Mouse (Mus musculus) lung, embryonic 14.5 days (tissue): ENCODE measurements around the gene Rapgef4. TPM values are rescaled to one million over a fixed set of nuclear protein-coding genes. Genes with fewer than 3 reads are reported as not detected.
A peak's percentile ranks its signal among the peaks of the same experiment; 100 is the strongest.

ENCODE experiments used
- ATAC-seq: fragments of 200-750 bp; cut with Nextera tagmentation; 2 replicates; pipeline ENCODE4 v1.8.0; 2017; ENCODE audit warnings: mild to moderate bottlenecking, moderate TSS enrichment, moderate library complexity; ENCODE audit not compliant: insufficient read depth
- DNase-seq: peaks from one replicate; pipeline ENCODE4 v3.0.0-alpha.2; 2015
- H3K27ac ChIP-seq: fragments of 300-500 bp; sonication (generic); 2 replicates; pipeline ENCODE4 v1.5.1; 2014; ENCODE audit warnings: low read depth, mild to moderate bottlenecking, moderate library complexity
- H3K27me3 ChIP-seq: fragments of 300-500 bp; sonication (generic); 2 replicates; pipeline ENCODE4 v1.6.1; 2014; ENCODE audit warnings: low read length, control low read depth; ENCODE audit not compliant: insufficient read depth
- H3K36me3 ChIP-seq: fragments of 300-500 bp; sonication (generic); 2 replicates; pipeline ENCODE4 v1.6.1; 2014; ENCODE audit warnings: control low read depth; ENCODE audit not compliant: insufficient read depth
- H3K4me1 ChIP-seq: fragments of 300-500 bp; sonication (generic); 2 replicates; pipeline ENCODE4 v1.6.1; 2014; ENCODE audit warnings: antibody characterized with exemption, control low read depth; ENCODE audit not compliant: insufficient read depth
- H3K4me2 ChIP-seq: fragments of 300-500 bp; sonication (generic); 2 replicates; pipeline ENCODE4 v1.6.1; 2014; ENCODE audit warnings: mild to moderate bottlenecking
- H3K4me3 ChIP-seq: fragments of 300-500 bp; sonication (generic); 2 replicates; pipeline ENCODE4 v1.5.1; 2014; ENCODE audit warnings: low read depth, low read length
- H3K9ac ChIP-seq: fragments of 300-500 bp; sonication (generic); 2 replicates; pipeline ENCODE4 v1.6.1; 2014
- H3K9me3 ChIP-seq: fragments of 300-500 bp; sonication (generic); 2 replicates; pipeline ENCODE4 v1.6.1; 2016; ENCODE audit warnings: low read depth, low read length, control low read depth
- CTCF ChIP-seq: IDR thresholded peaks from 2 replicates; pipeline ENCODE4 v1.5.1; 2016; ENCODE audit warnings: antibody characterized with exemption, low read depth
- WGBS: fragments of 180-500 bp; shearing (Covaris S2); extraction: QIAGEN DNeasy Blood & Tissue Kit; methylation state at CpG from one replicate; pipeline ENCODE4 v1.1.7; 2014; 5-methylcytosine and 5-hydroxymethylcytosine counted together
- polyA plus RNA-seq: library from polyadenylated mRNA; unstranded; fragments of >200 nt; fragmentation: Nextera tagmentation; extraction: Ambion mirVana; gene quantifications from 2 replicates; pipeline ENCODE4 v1.2.1, GENCODE M21; 2014

Gene Rapgef4
- polyA plus RNA-seq, 1 experiment from 2014 or later, result 3.5 TPM

GRCm38 (mm10) chr2:72285888-72286661, 305.0 kb downstream of the Rapgef4 start:
- Histone ChIP-seq H3K36me3 (no peaks in the 10 kb centered on the region), H3K27me3 (no peaks in the 10 kb centered on the region), H3K4me2 (peak overlapping the region; percentile 67), H3K27ac (peak overlapping the region; percentile 86), H3K9ac (peak overlapping the region; percentile 97), H3K9me3 (no peaks in the 10 kb centered on the region), H3K4me1 (peaks cover 11% of the 10 kb centered on the region; the same call in 1 of the 2 replicates), H3K4me3 (peak overlapping the region; percentile 90)
- peak; percentile 59 for ATAC-seq
- peak; percentile 68 for DNase-seq
- no peak for TF ChIP-seq CTCF
- WGBS, result under 1% methylated on average over 51 of the region's 60 CpGs

- no peaks in the 10 kb centered on the region for H3K9me3 ChIP-seq
- H3K9ac ChIP-seq, result peak overlapping the region; percentile 2; the same call in 1 of the 2 replicates
- no peaks in the 10 kb centered on the region for H3K27me3 ChIP-seq
- peak overlapping the region; percentile 65 for H3K27ac ChIP-seq
- peak overlapping the region; percentile 46 for H3K4me2 ChIP-seq
- no peaks in the 10 kb centered on the region for H3K36me3 ChIP-seq
- ATAC-seq, result peak; percentile 15; the same call in 1 of the 2 replicates
- no peak for TF ChIP-seq CTCF
- DNase-seq, result peak; percentile 88
- peak overlapping the region; percentile 0; the same call in 1 of the 2 replicates for H3K4me3 ChIP-seq
- peaks cover 11% of the 10 kb centered on the region; the same call in 1 of the 2 replicates for H3K4me1 ChIP-seq
- 19% methylated on average over 4 of the region's 4 CpGs for WGBS
Measured at GRCm38 (mm10) chr2:72287142-72287541, 306.1 kb downstream of the Rapgef4 start.

DNA sequence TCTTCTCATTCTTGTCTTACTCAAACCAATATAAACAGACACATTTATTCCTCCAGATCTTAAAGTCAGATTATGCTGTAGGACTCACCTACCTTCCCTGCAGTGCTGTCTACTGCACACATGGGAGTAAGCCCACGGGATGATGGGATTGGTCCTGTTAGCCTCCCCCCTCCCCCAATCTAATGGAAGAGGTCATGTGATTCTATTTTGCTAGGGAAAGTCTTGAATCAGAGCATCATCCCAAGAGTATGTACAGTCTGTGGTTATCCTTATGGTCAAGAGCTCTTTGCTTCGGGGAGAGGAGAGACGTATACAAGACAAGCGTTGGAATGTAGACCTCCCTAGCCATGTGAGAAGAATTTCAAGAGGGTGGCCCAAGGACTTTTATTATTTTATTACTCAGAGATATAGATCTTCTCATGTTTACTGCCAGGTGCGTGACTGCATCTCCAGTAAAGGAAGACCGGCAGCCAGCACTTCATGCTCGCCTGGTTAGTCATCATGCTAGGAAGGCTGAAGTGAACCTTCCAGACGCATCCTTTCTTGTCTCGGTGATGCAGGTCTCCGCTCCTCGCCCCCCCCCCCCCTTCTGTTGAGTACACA, 308.0 kb downstream of the Rapgef4 start:
- no peaks in the 10 kb centered on the region for H3K27me3 ChIP-seq
- DNase-seq, result no peak
- TF ChIP-seq CTCF, result no peak
- no peak overlapping the region for H3K9ac ChIP-seq
- no peak overlapping the region for H3K27ac ChIP-seq
- no peak overlapping the region for H3K4me3 ChIP-seq
- no peaks in the 10 kb centered on the region for H3K36me3 ChIP-seq
- ATAC-seq, result no peak
- 64% methylated on average over 10 of the region's 11 CpGs for WGBS
- H3K4me1 ChIP-seq, result peaks cover 11% of the 10 kb centered on the region; the same call in 1 of the 2 replicates
- H3K4me2 ChIP-seq, result no peak overlapping the region
- no peaks in the 10 kb centered on the region for H3K9me3 ChIP-seq

GRCm38 (mm10) chr2:72291103-72291502, 310.1 kb downstream of the Rapgef4 start:
- no peaks in the 10 kb centered on the region for H3K27me3 ChIP-seq
- no peak for TF ChIP-seq CTCF
- H3K4me3 ChIP-seq, result no peak overlapping the region
- H3K36me3 ChIP-seq, result no peaks in the 10 kb centered on the region
- ATAC-seq (no peak), DNase-seq (no peak)
- peaks cover 11% of the 10 kb centered on the region; the same call in 1 of the 2 replicates for H3K4me1 ChIP-seq
- H3K9ac ChIP-seq, result no peak overlapping the region
- no peak overlapping the region for H3K4me2 ChIP-seq
- no peaks in the 10 kb centered on the region for H3K9me3 ChIP-seq
- no peak overlapping the region for H3K27ac ChIP-seq
- 93% methylated on average over 1 of the region's 1 CpGs for WGBS

DNA sequence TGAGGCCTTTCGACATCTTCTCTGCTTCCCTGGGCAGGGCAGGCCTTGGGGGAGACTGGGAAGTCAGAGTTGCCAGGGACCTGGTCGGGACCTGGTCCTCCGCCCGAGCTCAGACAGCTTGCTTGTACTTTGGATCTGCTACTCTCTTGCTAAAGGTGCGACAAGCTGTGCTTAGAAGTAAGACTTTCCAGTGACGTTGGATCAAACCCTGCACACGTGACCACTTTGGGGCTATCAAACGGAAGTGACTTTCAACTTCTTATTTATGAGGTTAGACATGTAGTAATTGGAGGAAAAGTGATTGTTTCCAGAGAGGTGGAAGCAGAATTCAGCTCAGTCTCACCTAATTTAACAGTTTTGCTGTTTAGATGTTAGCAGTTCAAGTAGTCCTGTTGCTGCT, 311.5 kb downstream of the Rapgef4 start:
- TF ChIP-seq CTCF, result no peak
- Histone ChIP-seq H3K4me2 (no peak overlapping the region), H3K4me3 (no peak overlapping the region), H3K9me3 (no peaks in the 10 kb centered on the region), H3K27ac (no peak overlapping the region), H3K4me1 (peaks cover 14% of the 10 kb centered on the region; the same call in 1 of the 2 replicates), H3K27me3 (no peaks in the 10 kb centered on the region), H3K9ac (no peak overlapping the region), H3K36me3 (no peaks in the 10 kb centered on the region)
- 78% methylated on average over 8 of the region's 8 CpGs for WGBS
- ATAC-seq (no peak), DNase-seq (no peak)

GRCm38 (mm10) chr2:72294994-72295393, 314.0 kb downstream of the Rapgef4 start:
- no peak for TF ChIP-seq CTCF
- Histone ChIP-seq H3K9me3 (no peaks in the 10 kb centered on the region), H3K4me1 (peaks cover 6% of the 10 kb centered on the region; the same call in 1 of the 2 replicates), H3K27me3 (no peaks in the 10 kb centered on the region), H3K9ac (no peak overlapping the region), H3K4me3 (no peak overlapping the region), H3K4me2 (no peak overlapping the region), H3K27ac (no peak overlapping the region), H3K36me3 (peaks cover 6% of the 10 kb centered on the region; the same call in 1 of the 2 replicates)
- DNase-seq (no peak), ATAC-seq (no peak)
- 79% methylated on average over 6 of the region's 6 CpGs for WGBS
